Mouse (Mus musculus) ES-Bruce4 (cell line): ENCODE measurements around the gene Nsd1.

Source experiments
- CTCF ChIP-seq: IDR thresholded peaks from one replicate; pipeline ENCODE4 v1.8.1; 2011; ENCODE audit warnings: low read depth, low read length
- EP300 ChIP-seq: IDR thresholded peaks from 2 replicates; pipeline ENCODE4 v1.6.1; 2011; ENCODE audit warnings: low read depth, low read length; ENCODE audit not compliant: insufficient read depth
- POLR2A ChIP-seq: IDR thresholded peaks from one replicate; pipeline ENCODE4 v1.8.1; 2011; ENCODE audit warnings: low read length; ENCODE audit not compliant: insufficient read depth

- TF ChIP-seq CTCF (no peak), POLR2A (no peak), EP300 (no peak)
Measured at GRCm38 (mm10) chr13:55255052-55255652, 45.6 kb downstream of the Nsd1 start.
